Mouse (Mus musculus) C2C12 (cell line): ENCODE measurements at regions not wholly inside any gene's neighbourhood (a gene's known extent, or its start where the extent isn't known, plus 50 kb on each side); places are given as distances from the start of the nearest gene placed in this dataset.

Experiments used
- CTCF ChIP-seq: IDR thresholded peaks from one replicate; pipeline ENCODE4 v1.5.1; 2011; ENCODE audit not compliant: control insufficient read depth, insufficient read depth, insufficient read length
- MYOG ChIP-seq: IDR thresholded peaks from one replicate; pipeline ENCODE4 v1.6.1; 2011; ENCODE audit not compliant: control insufficient read depth, insufficient read length; ENCODE audit errors: extremely low read depth

- TF ChIP-seq CTCF = no peak
- no peak for TF ChIP-seq MYOG
Measured at GRCm38 (mm10) chr16:76761848-76762247, 251.7 kb upstream of the Usp25 start.
